Mouse (Mus musculus): ENCODE results near the gene Sdhaf3. TPM values are rescaled to one million over a fixed set of nuclear protein-coding genes. Genes with fewer than 3 reads are reported as not detected.

The Sdhaf3 gene
- polyA plus RNA-seq, 1 experiment from 2014 or later = 7.5 TPM

DNA sequence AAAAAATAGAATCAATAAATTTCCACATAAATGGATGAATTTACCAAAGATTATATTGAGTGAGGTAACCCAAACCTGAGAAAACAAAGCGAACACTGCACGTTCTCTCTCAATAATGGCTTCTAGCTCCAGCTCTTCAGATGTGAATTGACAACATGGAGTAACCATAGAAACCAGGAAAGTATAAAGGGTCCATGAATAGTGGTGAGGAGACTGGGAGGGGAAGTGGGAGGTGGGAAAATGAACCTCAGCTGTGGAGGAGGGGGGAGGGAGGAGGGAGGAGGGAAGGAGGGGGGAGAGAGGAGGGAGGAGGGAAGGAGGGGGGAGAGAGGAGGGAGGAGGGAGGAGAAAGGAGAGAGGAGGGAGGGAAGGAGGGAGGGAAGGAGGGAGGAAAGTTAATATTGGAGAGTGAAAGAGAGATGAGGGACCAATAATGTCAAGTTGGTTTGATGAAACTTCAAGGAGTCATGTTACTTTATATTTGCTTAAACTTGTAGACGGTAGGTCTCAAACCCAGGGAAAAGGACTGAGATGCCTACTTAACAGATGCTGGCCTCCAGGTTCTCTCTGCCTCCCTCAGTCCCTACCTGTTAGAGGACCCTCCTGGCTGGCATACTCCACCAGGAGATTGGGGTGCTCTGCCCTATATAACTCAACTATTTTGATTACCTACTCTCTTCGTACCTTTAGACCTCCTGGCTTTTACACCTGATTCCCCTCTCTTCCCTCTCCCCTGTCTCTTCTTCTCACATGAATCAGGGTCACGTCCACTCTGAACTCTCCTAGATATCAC is 126.9 kb downstream of the Sdhaf3 start:
- Histone ChIP-seq H3K4me3 (ENCODE audit: low read depth, low read length) (no peak overlapping the region), H3K27me3 (ENCODE audit: control insufficient read depth, insufficient read depth, low read length) (no peaks in the 10 kb centered on the region), H3K4me2 (replicated peaks; ENCODE audit: low read depth, low read length) (no peak overlapping the region), H3K9me3 (ENCODE audit: control insufficient read depth, low read depth, low read length) (no peaks in the 10 kb centered on the region), H3K36me3 (ENCODE audit: control insufficient read depth, insufficient read depth, low read length) (no peaks in the 10 kb centered on the region), H3K9ac (replicated peaks; ENCODE audit: low read depth, low read length) (no peak overlapping the region), H3K27ac (ENCODE audit: low read length) (no peak overlapping the region), H3K4me1 (ENCODE audit: control insufficient read depth, insufficient read depth, low read length) (no peaks in the 10 kb centered on the region)
- WGBS = 68% methylated on average over 5 of the region's 5 CpGs
- ATAC-seq (ENCODE audit: insufficient number of reproducible peaks, insufficient read depth, low FRiP score, low read depth) = no peak

DNA sequence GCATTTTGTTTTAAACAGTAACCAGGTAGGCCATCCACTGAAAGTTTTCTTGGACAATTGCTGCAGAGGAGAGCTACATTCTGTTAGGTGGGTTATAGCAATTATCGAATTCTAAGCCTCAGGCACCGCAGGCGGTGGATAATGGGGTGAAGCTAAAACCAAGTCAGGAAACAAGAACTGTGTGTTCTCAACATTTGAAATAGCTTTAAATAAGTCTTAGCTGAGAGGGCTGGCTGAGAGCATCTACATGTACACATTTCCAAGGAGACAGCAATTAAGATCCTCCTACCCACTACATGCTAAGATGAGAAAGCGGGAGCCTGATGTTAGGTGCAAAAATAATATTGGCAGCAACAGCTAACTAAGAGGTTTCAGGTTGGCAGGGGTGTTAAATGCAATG is 127.9 kb downstream of the Sdhaf3 start:
- WGBS = 91% methylated on average over 4 of the region's 4 CpGs
- Histone ChIP-seq H3K4me3 (ENCODE audit: low read depth, low read length) (no peak overlapping the region), H3K36me3 (ENCODE audit: control insufficient read depth, insufficient read depth, low read length) (no peaks in the 10 kb centered on the region), H3K9ac (replicated peaks; ENCODE audit: low read depth, low read length) (no peak overlapping the region), H3K9me3 (ENCODE audit: control insufficient read depth, low read depth, low read length) (no peaks in the 10 kb centered on the region), H3K27me3 (ENCODE audit: control insufficient read depth, insufficient read depth, low read length) (no peaks in the 10 kb centered on the region), H3K4me1 (ENCODE audit: control insufficient read depth, insufficient read depth, low read length) (no peaks in the 10 kb centered on the region), H3K27ac (ENCODE audit: low read length) (no peak overlapping the region), H3K4me2 (replicated peaks; ENCODE audit: low read depth, low read length) (no peak overlapping the region)
- no peak for ATAC-seq (ENCODE audit: insufficient number of reproducible peaks, insufficient read depth, low FRiP score, low read depth)

DNA sequence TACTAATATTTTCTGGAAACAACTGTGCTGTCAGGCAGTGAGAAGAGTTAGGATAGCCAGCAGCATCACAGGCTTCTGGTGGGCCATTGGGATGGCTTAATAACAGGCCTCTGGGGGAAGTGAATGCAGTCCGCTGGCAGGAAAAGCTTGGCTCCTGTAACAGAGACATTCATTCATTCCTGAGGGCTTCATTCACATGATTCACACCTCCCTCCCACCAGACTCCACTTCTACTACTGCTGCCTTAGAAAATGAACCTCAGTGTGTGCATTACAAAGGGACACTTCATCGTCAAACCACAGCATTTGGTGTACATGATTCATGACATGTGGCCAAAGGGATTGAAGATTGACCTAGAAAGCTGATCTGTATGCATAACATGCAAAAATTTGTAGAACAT is 128.6 kb downstream of the Sdhaf3 start:
- 77% methylated on average over 2 of the region's 2 CpGs for WGBS
- Histone ChIP-seq H3K4me1 (ENCODE audit: control insufficient read depth, insufficient read depth, low read length) (no peaks in the 10 kb centered on the region), H3K9ac (replicated peaks; ENCODE audit: low read depth, low read length) (no peak overlapping the region), H3K36me3 (ENCODE audit: control insufficient read depth, insufficient read depth, low read length) (no peaks in the 10 kb centered on the region), H3K4me2 (replicated peaks; ENCODE audit: low read depth, low read length) (no peak overlapping the region), H3K27ac (ENCODE audit: low read length) (no peak overlapping the region), H3K4me3 (ENCODE audit: low read depth, low read length) (no peak overlapping the region), H3K27me3 (ENCODE audit: control insufficient read depth, insufficient read depth, low read length) (no peaks in the 10 kb centered on the region), H3K9me3 (ENCODE audit: control insufficient read depth, low read depth, low read length) (no peaks in the 10 kb centered on the region)
- ATAC-seq (ENCODE audit: insufficient number of reproducible peaks, insufficient read depth, low FRiP score, low read depth) = no peak

DNA sequence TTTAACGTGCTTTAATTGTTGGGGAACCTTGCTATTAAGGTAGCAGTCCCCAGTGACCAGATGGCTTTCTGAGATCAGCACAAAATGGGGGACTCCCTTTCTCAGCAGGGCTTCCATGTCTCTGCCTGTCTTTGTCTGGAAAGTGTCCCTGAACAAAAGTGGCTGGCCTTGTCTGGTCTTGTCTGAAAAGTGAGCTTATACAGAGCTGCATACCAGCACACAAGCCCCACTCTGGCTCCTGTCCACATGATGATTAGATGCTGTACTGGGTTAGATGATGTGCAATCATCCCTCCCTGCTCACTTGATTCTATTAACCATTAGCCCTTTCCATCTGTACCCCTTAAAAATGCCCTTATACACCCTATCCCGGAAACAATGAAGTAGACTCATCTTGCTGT is 129.7 kb downstream of the Sdhaf3 start:
- ATAC-seq (ENCODE audit: insufficient number of reproducible peaks, insufficient read depth, low FRiP score, low read depth) = no peak
- no peak overlapping the region for H3K4me2 ChIP-seq (replicated peaks; ENCODE audit: low read depth, low read length)
- H3K9me3 ChIP-seq (ENCODE audit: control insufficient read depth, low read depth, low read length) = no peaks in the 10 kb centered on the region
- H3K36me3 ChIP-seq (ENCODE audit: control insufficient read depth, insufficient read depth, low read length) = no peaks in the 10 kb centered on the region
- WGBS = 79% methylated on average over 2 of the region's 2 CpGs
- no peak overlapping the region for H3K9ac ChIP-seq (replicated peaks; ENCODE audit: low read depth, low read length)
- no peak overlapping the region for H3K4me3 ChIP-seq (ENCODE audit: low read depth, low read length)
- H3K27me3 ChIP-seq (ENCODE audit: control insufficient read depth, insufficient read depth, low read length) = no peaks in the 10 kb centered on the region
- H3K27ac ChIP-seq (ENCODE audit: low read length) = no peak overlapping the region
- H3K4me1 ChIP-seq (ENCODE audit: control insufficient read depth, insufficient read depth, low read length) = no peaks in the 10 kb centered on the region

DNA sequence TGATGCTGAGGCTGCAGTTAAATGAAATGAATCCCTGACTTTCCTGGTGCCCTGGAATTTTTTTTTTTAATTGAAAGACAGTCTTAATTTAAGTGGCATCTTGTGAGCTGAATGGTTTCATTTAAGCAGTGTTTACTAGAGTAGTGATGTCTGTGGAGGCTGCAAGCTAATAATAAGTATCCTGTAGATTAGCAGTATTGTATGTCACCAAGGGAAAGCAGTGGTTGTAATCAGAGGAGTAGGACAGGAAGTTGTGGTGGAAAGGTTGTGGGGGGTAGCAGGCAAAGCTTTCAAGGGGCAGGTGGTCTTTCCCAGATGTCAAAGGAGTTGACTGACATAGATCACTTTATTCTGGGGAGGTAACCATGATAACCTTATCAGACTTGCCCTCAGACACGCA is 136.3 kb downstream of the Sdhaf3 start:
- H3K36me3 ChIP-seq (ENCODE audit: control insufficient read depth, insufficient read depth, low read length) = no peaks in the 10 kb centered on the region
- H3K27me3 ChIP-seq (ENCODE audit: control insufficient read depth, insufficient read depth, low read length) = no peaks in the 10 kb centered on the region
- H3K9me3 ChIP-seq (ENCODE audit: control insufficient read depth, low read depth, low read length) = no peaks in the 10 kb centered on the region
- no peak overlapping the region for H3K4me3 ChIP-seq (ENCODE audit: low read depth, low read length)
- H3K4me1 ChIP-seq (ENCODE audit: control insufficient read depth, insufficient read depth, low read length) = no peaks in the 10 kb centered on the region
- no peak for ATAC-seq (ENCODE audit: insufficient number of reproducible peaks, insufficient read depth, low FRiP score, low read depth)
- no peak overlapping the region for H3K9ac ChIP-seq (replicated peaks; ENCODE audit: low read depth, low read length)
- H3K27ac ChIP-seq (ENCODE audit: low read length) = no peak overlapping the region
- WGBS = 78% methylated on average over 1 of the region's 1 CpGs
- H3K4me2 ChIP-seq (replicated peaks; ENCODE audit: low read depth, low read length) = no peak overlapping the region

Other genes starting within 250 kb of the Sdhaf3 start
- 0.15 and 0.42 TPM in 2 replicates for gene Dlx6, start 92.7 kb upstream of the Sdhaf3 start, polyA plus RNA-seq (2014; fragmentation: Nextera tagmentation; extraction: Ambion mirVana)
- 6.6 and 6.7 TPM in 2 replicates for gene Dlx5, start 73.9 kb upstream of the Sdhaf3 start, polyA plus RNA-seq (2014; fragmentation: Nextera tagmentation; extraction: Ambion mirVana)

Measured in stomach, embryonic 14.5 days (tissue).